Mouse (Mus musculus) thymus, postnatal 10 days (tissue): ENCODE measurements around the gene Gm36176.

ENCODE experiments used
- DNase-seq, 2 experiments: peaks; one replicate each; pipeline ENCODE4 v3.0.0; 2021; ENCODE audit warnings: low spot score in 2 of 2

Gm36176 gene

GRCm38 (mm10) chr10:77880305-77880704, 33.7 kb downstream of the Gm36176 start:
- no peak for DNase-seq

GRCm38 (mm10) chr10:77882553-77882952, 36.0 kb downstream of the Gm36176 start:
- DNase-seq = no peak

GRCm38 (mm10) chr10:77886007-77886747, 39.6 kb downstream of the Gm36176 start:
- DNase-seq = no peak

- no peak for DNase-seq
These were observed 44.5 kb downstream of the Gm36176 start for GRCm38 (mm10) chr10:77890987-77891565.

GRCm38 (mm10) chr10:77895562-77895961, 49.0 kb downstream of the Gm36176 start:
- DNase-seq = no peak
